In the genomic region with DNA sequence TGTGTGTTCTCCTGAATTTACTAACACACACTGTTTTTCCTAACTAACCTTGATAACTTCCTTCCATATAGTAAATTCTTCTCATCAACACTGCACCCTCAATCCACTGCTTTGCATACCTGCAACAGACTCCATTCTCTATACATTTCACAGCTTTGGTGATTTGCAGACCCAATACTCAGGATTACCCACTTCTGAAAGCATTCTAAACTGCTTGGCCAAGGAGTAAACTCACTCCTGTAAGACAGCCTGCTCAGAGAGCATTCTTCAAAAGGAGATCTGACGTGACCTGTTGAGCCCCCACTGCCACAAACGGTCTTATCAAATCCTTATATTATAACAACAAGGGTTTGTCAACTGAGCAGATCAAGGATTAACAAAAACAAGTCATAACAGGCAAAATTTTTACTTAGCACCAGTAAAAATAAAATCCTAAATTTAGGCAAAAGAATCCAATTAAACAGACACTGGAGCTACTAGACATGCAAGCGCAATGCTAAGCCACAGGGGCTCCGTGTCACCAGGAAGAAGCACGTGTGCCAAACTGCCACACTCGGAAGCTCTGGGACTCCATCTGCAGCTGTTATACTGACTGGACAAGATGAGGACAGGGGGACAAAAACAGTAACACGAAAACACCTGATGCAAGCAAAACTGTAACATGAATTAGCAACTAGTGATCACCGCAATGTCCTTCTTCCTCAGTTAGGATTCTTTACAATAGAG, we compare ENCODE assay signal across 15 mouse cellular contexts. TPM values are rescaled to one million over a fixed set of nuclear protein-coding genes. Genes with fewer than 3 reads are reported as not detected.
DNase-seq lines count a peak whose midpoint lies in the region; ATAC-seq lines count a peak whose summit lies in the region.
"Had no signal": no experiment of that assay in that cellular context is flagged by ENCODE, and none has a peak within 500 bp of the region (broad histone marks: within the 10 kb centered on the region; RNA-seq: fewer than 3 reads in every experiment).

No protein-coding gene starts in this region.

- H3K9me3 ChIP-seq in forebrain, embryonic 16.5 days (ENCODE audit: control insufficient read depth, low read length), result no peaks in the 10 kb centered on the region
- H3K9me3 ChIP-seq in midbrain, embryonic 13.5 days, result no peaks in the 10 kb centered on the region
- no peaks in the 10 kb centered on the region for H3K9me3 ChIP-seq in kidney, embryonic 16.5 days (ENCODE audit: low read length)
- H3K9me3 ChIP-seq: heart, embryonic 13.5 days; megakaryocyte, embryonic 14.5 days had no signal

- no peak overlapping the region for H3K4me3 ChIP-seq in forebrain, embryonic 16.5 days (replicated peaks; ENCODE audit: low read length)
- H3K4me3 ChIP-seq in midbrain, embryonic 13.5 days (replicated peaks), result no peak overlapping the region
- no peak overlapping the region for H3K4me3 ChIP-seq in kidney, embryonic 16.5 days (ENCODE audit: low read length)
- H3K4me3 ChIP-seq: heart, embryonic 13.5 days; left cerebral cortex, adult 2 months; megakaryocyte, embryonic 14.5 days had no signal

- H3K27me3 ChIP-seq in forebrain, embryonic 16.5 days (replicated peaks; ENCODE audit: control insufficient read depth, insufficient read depth, low read length), result no peaks in the 10 kb centered on the region
- no peaks in the 10 kb centered on the region for H3K27me3 ChIP-seq in midbrain, embryonic 13.5 days
- no peaks in the 10 kb centered on the region for H3K27me3 ChIP-seq in kidney, embryonic 16.5 days (ENCODE audit: insufficient read depth, low read length)
- H3K27me3 ChIP-seq: heart, embryonic 13.5 days had no signal

- peak; percentile 35 for ATAC-seq in forebrain, embryonic 16.5 days
- ATAC-seq in midbrain, embryonic 13.5 days, result no peak; the same call in 1 of the 2 replicates
- ATAC-seq in kidney, embryonic 16.5 days (ENCODE audit: low FRiP score, low TSS enrichment), result no peak

- no peak overlapping the region for H3K4me2 ChIP-seq in forebrain, embryonic 16.5 days (ENCODE audit: low read length)
- peak overlapping the region; percentile 27 for H3K4me2 ChIP-seq in midbrain, embryonic 13.5 days (replicated peaks)
- H3K4me2 ChIP-seq in kidney, embryonic 16.5 days (replicated peaks; ENCODE audit: low read depth, low read length), result no peak overlapping the region
- H3K4me2 ChIP-seq: heart, embryonic 13.5 days had no signal

- H3K27ac ChIP-seq in forebrain, embryonic 16.5 days (ENCODE audit: low read length), result peak overlapping the region; percentile 56; the same call in 1 of the 2 replicates
- H3K27ac ChIP-seq in midbrain, embryonic 13.5 days, result peak overlapping the region; percentile 74
- H3K27ac ChIP-seq in kidney, embryonic 16.5 days (ENCODE audit: low read length), result no peak overlapping the region
- H3K27ac ChIP-seq: heart, embryonic 13.5 days; left cerebral cortex, adult 2 months; liver, embryonic 14.5 days had no signal

- peak; percentile 19 for DNase-seq in gastrocnemius, adult 18-20 months (ENCODE audit: low spot score)
- no peak for DNase-seq in gastrocnemius, postnatal 25 days
- peak; percentile 20 for DNase-seq in cerebellum, adult 8-10 months
- DNase-seq in left cerebral cortex, adult 18-20 months (ENCODE audit: low spot score in 2 of 2), result no peak
- no peak for DNase-seq in kidney, adult 18-20 months
- DNase-seq: adrenal gland, postnatal 25 days; kidney, adult 9 months; thymus, postnatal 4 days had no signal

- 22% methylated on average over 8 of the region's 8 CpGs for WGBS in forebrain, embryonic 16.5 days
- 39% methylated on average over 8 of the region's 8 CpGs for WGBS in midbrain, embryonic 13.5 days
- 78% methylated on average over 8 of the region's 8 CpGs for WGBS in kidney, embryonic 16.5 days

- H3K36me3 ChIP-seq in forebrain, embryonic 16.5 days (ENCODE audit: control insufficient read depth, insufficient read depth), result no peaks in the 10 kb centered on the region
- no peaks in the 10 kb centered on the region for H3K36me3 ChIP-seq in midbrain, embryonic 13.5 days
- H3K36me3 ChIP-seq in kidney, embryonic 16.5 days (ENCODE audit: insufficient read depth, low read length), result no peaks in the 10 kb centered on the region
- H3K36me3 ChIP-seq: heart, embryonic 13.5 days had no signal

- H3K9ac ChIP-seq in forebrain, embryonic 16.5 days (replicated peaks; ENCODE audit: low read depth, low read length), result no peak overlapping the region
- H3K9ac ChIP-seq in midbrain, embryonic 13.5 days (replicated peaks), result no peak overlapping the region
- H3K9ac ChIP-seq in kidney, embryonic 16.5 days (replicated peaks; ENCODE audit: low read length), result no peak overlapping the region
- H3K9ac ChIP-seq: heart, embryonic 13.5 days; liver, embryonic 14.5 days had no signal

- peaks cover 22% of the 10 kb centered on the region for H3K4me1 ChIP-seq in forebrain, embryonic 16.5 days (replicated peaks; ENCODE audit: control insufficient read depth, insufficient read depth, low read length)
- peaks cover 22% of the 10 kb centered on the region for H3K4me1 ChIP-seq in midbrain, embryonic 13.5 days (replicated peaks)
- no peaks in the 10 kb centered on the region for H3K4me1 ChIP-seq in kidney, embryonic 16.5 days (ENCODE audit: insufficient read depth, low read length)

RNA-seq across cellular contexts. Expression of a gene that starts 44.4 kb away (rescaled TPM):
- 10 to 100 TPM; 11.3 to 13.9 TPM for total RNA-seq in gastrocnemius, adult 18-20 months (2021)
- 1 to 10 TPM; 8.8 to 9.8 TPM for total RNA-seq in gastrocnemius, postnatal 25 days (2021)
- 14.0 and 15.0 TPM in 2 replicates for polyA plus RNA-seq in forebrain, embryonic 16.5 days (2015; fragmentation: Nextera tagmentation; extraction: Ambion mirVana)
- 18.3 and 19.4 TPM in 2 replicates for polyA plus RNA-seq in midbrain, embryonic 13.5 days (2015; fragmentation: Nextera tagmentation; extraction: Ambion mirVana)
- 13.1 and 13.3 TPM in 2 replicates for polyA plus RNA-seq in kidney, embryonic 16.5 days (2015; fragmentation: Nextera tagmentation; extraction: Ambion mirVana)
- total RNA-seq in left cerebral cortex, adult 18-20 months (2021), result 10 to 100 TPM; 15.5 to 17.7 TPM

Comparison
In these comparisons a context has a peak if more than half of its experiments do, and no peak if none do; other contexts are left out.
1. DNase-seq: peak in gastrocnemius, adult 18-20 months (single experiment) and cerebellum, adult 8-10 months (single experiment); none in gastrocnemius, postnatal 25 days (single experiment), left cerebral cortex, adult 18-20 months (0 of 2) and kidney, adult 18-20 months (single experiment).